Mouse (Mus musculus) forebrain, embryonic 13.5 days (tissue): ENCODE data around the gene Ccdc40. TPM values are rescaled to one million over a fixed set of nuclear protein-coding genes. Genes with fewer than 3 reads are reported as not detected.

Source experiments
- ATAC-seq: fragments of 200-750 bp; cut with Nextera tagmentation; 2 replicates; pipeline ENCODE4 v1.8.0; 2017
- H3K27ac ChIP-seq: fragments of 300-500 bp; sonication (generic); 2 replicates; pipeline ENCODE4 v1.5.1; 2015; ENCODE audit warnings: inconsistent platforms, mild to moderate bottlenecking, moderate library complexity
- H3K27me3 ChIP-seq: fragments of 300-500 bp; sonication (generic); 2 replicates; pipeline ENCODE4 v1.6.1; 2015; ENCODE audit warnings: mild to moderate bottlenecking, inconsistent platforms
- H3K36me3 ChIP-seq: fragments of 300-500 bp; sonication (generic); 2 replicates; pipeline ENCODE4 v1.6.1; 2015; ENCODE audit warnings: mild to moderate bottlenecking, inconsistent platforms; ENCODE audit not compliant: poor library complexity, severe bottlenecking
- H3K4me1 ChIP-seq: fragments of 300-500 bp; sonication (generic); 2 replicates; pipeline ENCODE4 v1.6.1; 2015; ENCODE audit warnings: inconsistent platforms
- H3K4me2 ChIP-seq: fragments of 300-500 bp; sonication (generic); 2 replicates; pipeline ENCODE4 v1.6.1; 2015; ENCODE audit warnings: inconsistent platforms, mild to moderate bottlenecking, moderate library complexity
- H3K4me3 ChIP-seq: fragments of 300-500 bp; sonication (generic); 2 replicates; pipeline ENCODE4 v1.5.1; 2015; ENCODE audit warnings: mild to moderate bottlenecking, inconsistent platforms
- H3K9ac ChIP-seq: fragments of 300-500 bp; sonication (generic); 2 replicates; pipeline ENCODE4 v1.6.1; 2015; ENCODE audit warnings: mild to moderate bottlenecking, inconsistent platforms
- H3K9me3 ChIP-seq: fragments of 300-500 bp; sonication (generic); replicated peaks from 2 replicates; pipeline ENCODE4 v1.6.1; 2016; ENCODE audit warnings: inconsistent platforms
- WGBS: fragments of 180-500 bp; shearing (Covaris S2); methylation state at CpG from one replicate; pipeline ENCODE4 v1.1.7; 2015; 5-methylcytosine and 5-hydroxymethylcytosine counted together
- polyA plus RNA-seq: library from polyadenylated mRNA; unstranded; fragments of >200 nt; fragmentation: Nextera tagmentation; extraction: Ambion mirVana; gene quantifications from 2 replicates; pipeline ENCODE4 v1.2.1, GENCODE M21; 2015

Gene Ccdc40
- polyA plus RNA-seq, 1 experiment from 2014 or later = 14.3 TPM

- Histone ChIP-seq H3K9ac (no peak overlapping the region), H3K4me3 (no peak overlapping the region), H3K27me3 (no peaks in the 10 kb centered on the region), H3K9me3 (no peaks in the 10 kb centered on the region), H3K36me3 (peaks cover 51% of the 10 kb centered on the region), H3K4me1 (peaks cover 50% of the 10 kb centered on the region), H3K27ac (peak overlapping the region; percentile 51), H3K4me2 (no peak overlapping the region)
- WGBS = 69% methylated on average over 10 of the region's 10 CpGs
- peak; percentile 57 for ATAC-seq
Measured at GRCm38 (mm10) chr11:119209371-119210025, 18.9 kb upstream of the Ccdc40 start.

GRCm38 (mm10) chr11:119210321-119211100 lies 17.9 kb upstream of the Ccdc40 start:
- no peak overlapping the region for H3K9ac ChIP-seq
- H3K27me3 ChIP-seq = no peaks in the 10 kb centered on the region
- H3K27ac ChIP-seq = peak overlapping the region; percentile 51; the same call in 1 of the 2 replicates
- ATAC-seq = 0 out of 2 replicates have a peak, but pooled peaks have one; percentile 34
- H3K4me2 ChIP-seq = peak overlapping the region; percentile 27
- H3K36me3 ChIP-seq = peaks cover 41% of the 10 kb centered on the region
- WGBS = 44% methylated on average over 32 of the region's 32 CpGs
- peaks cover 61% of the 10 kb centered on the region for H3K4me1 ChIP-seq
- no peaks in the 10 kb centered on the region for H3K9me3 ChIP-seq
- H3K4me3 ChIP-seq = no peak overlapping the region

- Histone ChIP-seq H3K4me1 (peaks cover 73% of the 10 kb centered on the region), H3K4me3 (no peak overlapping the region), H3K4me2 (no peak overlapping the region), H3K36me3 (peaks cover 35% of the 10 kb centered on the region), H3K9me3 (no peaks in the 10 kb centered on the region), H3K27me3 (no peaks in the 10 kb centered on the region), H3K27ac (peak overlapping the region; percentile 54; the same call in 1 of the 2 replicates), H3K9ac (no peak overlapping the region)
- 90% methylated on average over 21 of the region's 21 CpGs for WGBS
- ATAC-seq = no peak
Measured at GRCm38 (mm10) chr11:119211604-119212309, 16.6 kb upstream of the Ccdc40 start.

GRCm38 (mm10) chr11:119213166-119213885 lies 15.0 kb upstream of the Ccdc40 start:
- Histone ChIP-seq H3K9me3 (no peaks in the 10 kb centered on the region), H3K4me2 (no peak overlapping the region)
- no peak for ATAC-seq

GRCm38 (mm10) chr11:119215038-119215904 lies 13.1 kb upstream of the Ccdc40 start:
- Histone ChIP-seq H3K4me3 (peak overlapping the region; percentile 12; the same call in 1 of the 2 replicates), H3K27me3 (no peaks in the 10 kb centered on the region), H3K4me1 (peaks cover 80% of the 10 kb centered on the region), H3K9ac (peak overlapping the region; percentile 52), H3K4me2 (peak overlapping the region; percentile 52), H3K27ac (peak overlapping the region; percentile 81), H3K36me3 (peaks cover 8% of the 10 kb centered on the region; the same call in 1 of the 2 replicates), H3K9me3 (no peaks in the 10 kb centered on the region)
- ATAC-seq = peak; percentile 66
- 5% methylated on average over 18 of the region's 18 CpGs for WGBS

More at GRCm38 (mm10) chr11:119213166-119213885, 15.0 kb upstream of the Ccdc40 start:
- Histone ChIP-seq H3K9ac (no peak overlapping the region), H3K27ac (no peak overlapping the region), H3K4me1 (peaks cover 83% of the 10 kb centered on the region), H3K27me3 (no peaks in the 10 kb centered on the region), H3K36me3 (peaks cover 25% of the 10 kb centered on the region), H3K4me3 (no peak overlapping the region)
- WGBS = 60% methylated on average over 19 of the region's 19 CpGs

GRCm38 (mm10) chr11:119215905-119216507 lies 12.4 kb upstream of the Ccdc40 start:
- Histone ChIP-seq H3K4me2 (peak overlapping the region; percentile 52), H3K9me3 (no peaks in the 10 kb centered on the region), H3K27me3 (no peaks in the 10 kb centered on the region), H3K9ac (peak overlapping the region; percentile 52), H3K27ac (peak overlapping the region; percentile 81), H3K36me3 (0 out of 2 replicates have a peak, but pooled peaks cover 5% of the 10 kb centered on the region), H3K4me1 (peaks cover 80% of the 10 kb centered on the region), H3K4me3 (no peak overlapping the region)
- 41% methylated on average over 9 of the region's 9 CpGs for WGBS
- no peak for ATAC-seq

- H3K4me3 ChIP-seq = no peak overlapping the region
- 0 out of 2 replicates have a peak, but pooled peaks cover 11% of the 10 kb centered on the region for H3K36me3 ChIP-seq
- no peaks in the 10 kb centered on the region for H3K9me3 ChIP-seq
- H3K27me3 ChIP-seq = no peaks in the 10 kb centered on the region
- no peak overlapping the region for H3K4me2 ChIP-seq
- H3K27ac ChIP-seq = no peak overlapping the region
- no peak overlapping the region for H3K9ac ChIP-seq
- no peak for ATAC-seq
- WGBS = 89% methylated on average over 6 of the region's 6 CpGs
- H3K4me1 ChIP-seq = peaks cover 87% of the 10 kb centered on the region
Measured at GRCm38 (mm10) chr11:119217861-119218260, 10.5 kb upstream of the Ccdc40 start.

- Histone ChIP-seq H3K4me1 (peaks cover 82% of the 10 kb centered on the region), H3K27me3 (no peaks in the 10 kb centered on the region), H3K9ac (peak overlapping the region; percentile 43), H3K27ac (peak overlapping the region; percentile 91), H3K36me3 (0 out of 2 replicates have a peak, but pooled peaks cover 11% of the 10 kb centered on the region), H3K9me3 (no peaks in the 10 kb centered on the region), H3K4me3 (peak overlapping the region; percentile 6; the same call in 1 of the 2 replicates), H3K4me2 (peak overlapping the region; percentile 52)
- WGBS = 4% methylated on average over 17 of the region's 17 CpGs
- ATAC-seq = peak; percentile 68
Measured at GRCm38 (mm10) chr11:119219816-119220465, 8.4 kb upstream of the Ccdc40 start.

GRCm38 (mm10) chr11:119221812-119222510 lies 6.4 kb upstream of the Ccdc40 start:
- Histone ChIP-seq H3K36me3 (0 out of 2 replicates have a peak, but pooled peaks cover 11% of the 10 kb centered on the region), H3K27me3 (no peaks in the 10 kb centered on the region), H3K9me3 (no peaks in the 10 kb centered on the region), H3K4me2 (no peak overlapping the region), H3K4me3 (no peak overlapping the region), H3K9ac (no peak overlapping the region), H3K4me1 (peaks cover 82% of the 10 kb centered on the region), H3K27ac (no peak overlapping the region)
- WGBS = 52% methylated on average over 10 of the region's 11 CpGs
- ATAC-seq = no peak
